Mouse (Mus musculus): ENCODE data around the gene Vsx2.
A peak's percentile ranks its signal among the peaks of the same experiment; 100 is the strongest.

The Vsx2 gene

GRCm38 (mm10) chr12:84571466-84572340, 2.1 kb downstream of the Vsx2 start:
- no peak for DNase-seq (ENCODE audit: low read depth, low spot score)

- DNase-seq (ENCODE audit: low read depth, low spot score) = no peak
Observed at GRCm38 (mm10) chr12:84572341-84572720, 2.8 kb downstream of the Vsx2 start.

- no peak for DNase-seq (ENCODE audit: low read depth, low spot score)
Observed at GRCm38 (mm10) chr12:84573094-84573493, 3.5 kb downstream of the Vsx2 start.

GRCm38 (mm10) chr12:84577768-84578439, 8.3 kb downstream of the Vsx2 start:
- no peak for DNase-seq (ENCODE audit: low read depth, low spot score)

- no peak for DNase-seq (ENCODE audit: low read depth, low spot score)
Observed at GRCm38 (mm10) chr12:84578440-84578770, 8.8 kb downstream of the Vsx2 start.

GRCm38 (mm10) chr12:84581285-84581684, 11.7 kb downstream of the Vsx2 start:
- no peak for DNase-seq (ENCODE audit: low read depth, low spot score)

GRCm38 (mm10) chr12:84589825-84590761, 20.5 kb downstream of the Vsx2 start:
- DNase-seq (ENCODE audit: low read depth, low spot score) = peak; percentile 71

- DNase-seq (ENCODE audit: low read depth, low spot score) = no peak
Observed at GRCm38 (mm10) chr12:84598324-84598723, 28.8 kb downstream of the Vsx2 start.

- DNase-seq (ENCODE audit: low read depth, low spot score) = no peak
Observed at GRCm38 (mm10) chr12:84604001-84604400, 34.4 kb downstream of the Vsx2 start.

- DNase-seq (ENCODE audit: low read depth, low spot score) = no peak
Observed at GRCm38 (mm10) chr12:84605860-84606259, 36.3 kb downstream of the Vsx2 start.

- DNase-seq (ENCODE audit: low read depth, low spot score) = no peak
Observed at GRCm38 (mm10) chr12:84611718-84612117, 42.2 kb downstream of the Vsx2 start.

- DNase-seq (ENCODE audit: low read depth, low spot score) = no peak
Observed at GRCm38 (mm10) chr12:84612518-84612917, 43.0 kb downstream of the Vsx2 start.

GRCm38 (mm10) chr12:84614001-84614400, 44.4 kb downstream of the Vsx2 start:
- DNase-seq (ENCODE audit: low read depth, low spot score) = no peak

GRCm38 (mm10) chr12:84614524-84614923, 45.0 kb downstream of the Vsx2 start:
- no peak for DNase-seq (ENCODE audit: low read depth, low spot score)

GRCm38 (mm10) chr12:84616977-84617630, 47.5 kb downstream of the Vsx2 start, which contains the start of gene Abcd4:
Gene Abcd4 (minus strand): TSS chr12:84617413.
- peak; percentile 84 for DNase-seq (ENCODE audit: low read depth, low spot score)

- no peak for DNase-seq (ENCODE audit: low read depth, low spot score)
Observed at GRCm38 (mm10) chr12:84617663-84618062, 48.1 kb downstream of the Vsx2 start.

- no peak for DNase-seq (ENCODE audit: low read depth, low spot score)
Observed at GRCm38 (mm10) chr12:84620975-84621374, 51.4 kb downstream of the Vsx2 start.

- DNase-seq (ENCODE audit: low read depth, low spot score) = no peak
Observed at GRCm38 (mm10) chr12:84624601-84625000, 55.0 kb downstream of the Vsx2 start.

GRCm38 (mm10) chr12:84625116-84625515, 55.6 kb downstream of the Vsx2 start:
- no peak for DNase-seq (ENCODE audit: low read depth, low spot score)

GRCm38 (mm10) chr12:84631867-84632266, 62.3 kb downstream of the Vsx2 start:
- DNase-seq (ENCODE audit: low read depth, low spot score) = no peak

- no peak for DNase-seq (ENCODE audit: low read depth, low spot score)
Observed at GRCm38 (mm10) chr12:84640253-84640652, 70.7 kb downstream of the Vsx2 start.
